In the genomic region with DNA sequence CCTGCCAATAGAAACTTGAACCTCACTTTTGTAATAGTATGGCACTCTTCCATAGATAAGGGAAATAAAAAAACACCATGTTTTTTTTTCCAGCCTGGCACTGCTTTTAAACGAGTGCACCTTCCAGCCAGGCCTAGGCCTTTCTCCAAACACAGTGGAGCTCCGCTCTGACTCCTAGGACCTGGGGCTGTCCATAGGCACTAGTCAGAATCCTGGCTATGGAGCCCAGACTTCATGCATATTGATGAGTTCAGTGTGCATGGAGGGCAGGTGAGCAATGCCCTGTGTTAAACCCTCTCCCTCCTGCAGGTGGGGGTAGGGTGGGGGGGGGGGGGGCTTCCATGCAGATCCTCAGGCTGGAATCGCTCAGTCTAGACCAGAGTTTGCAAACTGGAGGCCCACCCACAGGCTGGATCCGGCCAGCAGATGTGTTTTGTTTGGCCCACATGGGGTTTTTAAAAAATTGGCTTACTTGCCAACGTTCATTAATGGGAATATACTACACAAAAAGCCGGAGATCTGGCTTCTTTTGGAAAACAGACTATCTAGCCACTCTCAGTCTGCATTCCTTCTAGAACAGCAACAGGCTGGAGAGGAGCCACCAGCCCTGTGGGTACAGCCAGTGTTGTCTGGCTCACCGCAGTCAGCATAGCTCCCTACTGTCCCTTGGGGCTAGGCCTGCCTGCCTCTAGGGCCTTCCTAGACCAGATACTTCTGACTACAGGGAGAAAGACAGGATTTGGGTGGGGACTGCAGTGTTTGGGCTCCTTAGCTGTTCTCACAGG, we compare ENCODE assay signal across 7 mouse cellular contexts. TPM values are rescaled to one million over a fixed set of nuclear protein-coding genes. Genes with fewer than 3 reads are reported as not detected.
DNase-seq lines count a peak whose midpoint lies in the region; ATAC-seq and TF ChIP-seq lines count a peak whose summit lies in the region.

No protein-coding gene starts in this region.

- DNase-seq in midbrain, embryonic 11.5 days (ENCODE audit: low spot score, missing footprints), result peak; percentile 57
- no peak for DNase-seq in midbrain, embryonic 10.5 days (ENCODE audit: low spot score)
- peak; percentile 26 for DNase-seq in forebrain, postnatal 0 days
- DNase-seq in intestine, embryonic 14.5 days (ENCODE audit: low spot score), result no peak
- DNase-seq in midbrain, embryonic 14.5 days, result peak; percentile 28
- no peak for DNase-seq in liver, postnatal 0 days

- no peak for TF ChIP-seq CTCF in forebrain, postnatal 0 days (IDR thresholded peaks at IDR 0.05; ENCODE audit: low read depth)
- no peak for TF ChIP-seq CTCF in liver, postnatal 0 days (IDR thresholded peaks at IDR 0.05; ENCODE audit: low read depth)

- H3K9ac ChIP-seq in midbrain, embryonic 11.5 days (ENCODE audit: low read length), result no peak overlapping the region
- H3K9ac ChIP-seq in forebrain, postnatal 0 days, result no peak overlapping the region
- H3K9ac ChIP-seq in intestine, embryonic 14.5 days (ENCODE audit: low read length), result no peak overlapping the region
- H3K9ac ChIP-seq in midbrain, embryonic 14.5 days (replicated peaks; ENCODE audit: low read length), result no peak overlapping the region
- H3K9ac ChIP-seq in liver, postnatal 0 days (replicated peaks), result no peak overlapping the region

- no peak overlapping the region for H3K27ac ChIP-seq in midbrain, embryonic 11.5 days (ENCODE audit: low read depth, low read length)
- H3K27ac ChIP-seq in midbrain, embryonic 10.5 days (replicated peaks), result no peak overlapping the region
- no peak overlapping the region for H3K27ac ChIP-seq in forebrain, postnatal 0 days (ENCODE audit: low read depth, low read length)
- peak overlapping the region; percentile 20; the same call in 1 of the 2 replicates for H3K27ac ChIP-seq in intestine, embryonic 14.5 days (ENCODE audit: low read depth)
- H3K27ac ChIP-seq in midbrain, embryonic 14.5 days (replicated peaks; ENCODE audit: low read depth, low read length), result no peak overlapping the region; the same call in 1 of the 2 replicates
- no peak overlapping the region for H3K27ac ChIP-seq in liver, postnatal 0 days (ENCODE audit: low read depth)

- no peaks in the 10 kb centered on the region for H3K27me3 ChIP-seq in midbrain, embryonic 11.5 days (ENCODE audit: control insufficient read depth, insufficient read depth, low read length)
- no peaks in the 10 kb centered on the region for H3K27me3 ChIP-seq in midbrain, embryonic 10.5 days (ENCODE audit: low read depth, poor library complexity, severe bottlenecking)
- no peaks in the 10 kb centered on the region for H3K27me3 ChIP-seq in forebrain, postnatal 0 days (ENCODE audit: insufficient read depth, low read length)
- H3K27me3 ChIP-seq in intestine, embryonic 14.5 days (replicated peaks; ENCODE audit: control insufficient read depth, insufficient read depth, low read length), result no peaks in the 10 kb centered on the region
- H3K27me3 ChIP-seq in midbrain, embryonic 14.5 days (ENCODE audit: control insufficient read depth, insufficient read depth, low read length), result no peaks in the 10 kb centered on the region
- no peaks in the 10 kb centered on the region for H3K27me3 ChIP-seq in liver, postnatal 0 days (ENCODE audit: insufficient read depth, low read length)

- 73% methylated on average over 7 of the region's 7 CpGs for WGBS in midbrain, embryonic 11.5 days
- WGBS in midbrain, embryonic 10.5 days, result 78% methylated on average over 7 of the region's 7 CpGs
- 38% methylated on average over 7 of the region's 7 CpGs for WGBS in forebrain, postnatal 0 days
- 47% methylated on average over 7 of the region's 7 CpGs for WGBS in intestine, embryonic 14.5 days
- 68% methylated on average over 7 of the region's 7 CpGs for WGBS in midbrain, embryonic 14.5 days
- 74% methylated on average over 7 of the region's 7 CpGs for WGBS in liver, postnatal 0 days (ENCODE audit: insufficient replicate concordance)

- no peaks in the 10 kb centered on the region for H3K36me3 ChIP-seq in midbrain, embryonic 11.5 days (ENCODE audit: control insufficient read depth, insufficient read depth, low read length)
- H3K36me3 ChIP-seq in midbrain, embryonic 10.5 days, result no peaks in the 10 kb centered on the region
- no peaks in the 10 kb centered on the region for H3K36me3 ChIP-seq in forebrain, postnatal 0 days (ENCODE audit: insufficient read depth)
- no peaks in the 10 kb centered on the region for H3K36me3 ChIP-seq in intestine, embryonic 14.5 days (ENCODE audit: control insufficient read depth, insufficient read depth, low read length)
- H3K36me3 ChIP-seq in midbrain, embryonic 14.5 days (ENCODE audit: control insufficient read depth, insufficient read depth, low read length), result no peaks in the 10 kb centered on the region
- no peaks in the 10 kb centered on the region for H3K36me3 ChIP-seq in liver, postnatal 0 days (replicated peaks; ENCODE audit: insufficient read depth, low read length)

- no peak for TF ChIP-seq EP300 in liver, postnatal 0 days (IDR thresholded peaks at IDR 0.05; ENCODE audit: low read depth)

- H3K4me1 ChIP-seq in midbrain, embryonic 11.5 days (ENCODE audit: control insufficient read depth, insufficient read depth, low read length), result no peaks in the 10 kb centered on the region
- no peaks in the 10 kb centered on the region; the same call in 1 of the 2 replicates for H3K4me1 ChIP-seq in midbrain, embryonic 10.5 days
- H3K4me1 ChIP-seq in forebrain, postnatal 0 days (ENCODE audit: insufficient read depth), result no peaks in the 10 kb centered on the region
- H3K4me1 ChIP-seq in intestine, embryonic 14.5 days (replicated peaks; ENCODE audit: control insufficient read depth, insufficient read depth, low read length), result 0 out of 2 replicates have a peak, but pooled peaks cover 6% of the 10 kb centered on the region
- no peaks in the 10 kb centered on the region for H3K4me1 ChIP-seq in midbrain, embryonic 14.5 days (ENCODE audit: control insufficient read depth, insufficient read depth, low read length)
- H3K4me1 ChIP-seq in liver, postnatal 0 days (ENCODE audit: insufficient read depth), result no peaks in the 10 kb centered on the region

- H3K9me3 ChIP-seq in midbrain, embryonic 11.5 days (ENCODE audit: control insufficient read depth, low read length), result no peaks in the 10 kb centered on the region
- H3K9me3 ChIP-seq in midbrain, embryonic 10.5 days (replicated peaks), result no peaks in the 10 kb centered on the region
- H3K9me3 ChIP-seq in forebrain, postnatal 0 days (ENCODE audit: low read length), result no peaks in the 10 kb centered on the region
- no peaks in the 10 kb centered on the region for H3K9me3 ChIP-seq in intestine, embryonic 14.5 days (ENCODE audit: control insufficient read depth, low read length)
- H3K9me3 ChIP-seq in midbrain, embryonic 14.5 days (ENCODE audit: control insufficient read depth, low read length), result no peaks in the 10 kb centered on the region
- H3K9me3 ChIP-seq in liver, postnatal 0 days (ENCODE audit: low read length), result no peaks in the 10 kb centered on the region

- H3K4me2 ChIP-seq in midbrain, embryonic 11.5 days, result no peak overlapping the region
- H3K4me2 ChIP-seq in forebrain, postnatal 0 days (ENCODE audit: low read depth), result no peak overlapping the region
- H3K4me2 ChIP-seq in intestine, embryonic 14.5 days (ENCODE audit: low read length), result no peak overlapping the region
- no peak overlapping the region for H3K4me2 ChIP-seq in midbrain, embryonic 14.5 days (ENCODE audit: low read length)
- no peak overlapping the region for H3K4me2 ChIP-seq in liver, postnatal 0 days (ENCODE audit: low read depth, low read length)

- no peak for ATAC-seq in midbrain, embryonic 11.5 days (ENCODE audit: low FRiP score)
- ATAC-seq in forebrain, postnatal 0 days, result peak; percentile 79
- peak; percentile 44; the same call in 1 of the 2 replicates for ATAC-seq in intestine, embryonic 14.5 days (replicated peaks; ENCODE audit: low FRiP score, low TSS enrichment, low read depth)
- no peak; the same call in 1 of the 2 replicates for ATAC-seq in midbrain, embryonic 14.5 days (ENCODE audit: low FRiP score, low TSS enrichment)
- ATAC-seq in liver, postnatal 0 days, result no peak
- ATAC-seq in activated CD4-positive, CD25-positive, alpha-beta regulatory T cell, adult 4 months, result no peak

- H3K4me3 ChIP-seq in midbrain, embryonic 11.5 days (ENCODE audit: low read depth, low read length), result no peak overlapping the region
- no peak overlapping the region for H3K4me3 ChIP-seq in midbrain, embryonic 10.5 days
- H3K4me3 ChIP-seq in forebrain, postnatal 0 days (ENCODE audit: low read depth, low read length), result no peak overlapping the region
- H3K4me3 ChIP-seq in intestine, embryonic 14.5 days (ENCODE audit: low read depth, low read length), result no peak overlapping the region
- no peak overlapping the region for H3K4me3 ChIP-seq in midbrain, embryonic 14.5 days (replicated peaks; ENCODE audit: low read depth, low read length)
- H3K4me3 ChIP-seq in liver, postnatal 0 days (ENCODE audit: low read depth, low read length), result no peak overlapping the region

RNA-seq across cellular contexts. Expression of a gene that starts 17.9 kb away (rescaled TPM):
- polyA plus RNA-seq in midbrain, embryonic 11.5 days (2014; fragmentation: Nextera tagmentation; extraction: Ambion mirVana), result 15.9 and 17.4 TPM in 2 replicates
- polyA plus RNA-seq in midbrain, embryonic 10.5 days (2016; fragmentation: Nextera tagmentation; extraction: Ambion mirVana), result 13.4 and 13.9 TPM in 2 replicates
- 36.9 and 53.3 TPM in 2 replicates for total RNA-seq in forebrain, postnatal 0 days (2014; rRNA removed)
- 9.0 and 10.7 TPM in 2 replicates for polyA plus RNA-seq in forebrain, postnatal 0 days (2015; fragmentation: Nextera tagmentation; extraction: Ambion mirVana)
- 32.8 and 35.2 TPM in 2 replicates for polyA plus RNA-seq in intestine, embryonic 14.5 days (2014; fragmentation: Nextera tagmentation; extraction: Ambion mirVana)
- polyA plus RNA-seq in midbrain, embryonic 14.5 days (2014; fragmentation: Nextera tagmentation; extraction: Ambion mirVana), result 17.1 and 18.7 TPM in 2 replicates
- polyA plus RNA-seq in liver, postnatal 0 days (2015; fragmentation: Nextera tagmentation; extraction: Ambion mirVana), result 2.5 and 2.9 TPM in 2 replicates
- 10 to 100 TPM; 16.2 to 31.1 TPM for polyA plus RNA-seq in activated CD4-positive, CD25-positive, alpha-beta regulatory T cell, adult 4 months (2017; shearing (Covaris generic))

Comparison
In these comparisons a context has a peak if more than half of its experiments do, and no peak if none do; other contexts are left out.
1. DNase-seq: peak in midbrain, embryonic 11.5 days (single experiment), forebrain, postnatal 0 days (single experiment) and midbrain, embryonic 14.5 days (single experiment); none in midbrain, embryonic 10.5 days (single experiment), intestine, embryonic 14.5 days (single experiment) and liver, postnatal 0 days (single experiment).
2. ATAC-seq: peak in forebrain, postnatal 0 days (single experiment) and intestine, embryonic 14.5 days (single experiment); none in midbrain, embryonic 11.5 days (single experiment), midbrain, embryonic 14.5 days (single experiment), liver, postnatal 0 days (single experiment) and activated CD4-positive, CD25-positive, alpha-beta regulatory T cell, adult 4 months (single experiment).